Mouse (Mus musculus) T-helper 2 cell (primary cell): ENCODE data around the gene Gm13128.
"Not testable (repeated sequence)": the region's sequence is repeated elsewhere in the genome, so short reads cannot be mapped to it uniquely, and the experiment has no call there.

ENCODE experiments used
- in situ Hi-C: fragments of 300-600 bp; cut with MboI, MseI; formaldehyde crosslinking; loops from one replicate; pipeline ENCODE4 v1.15.1; 2025; ENCODE audit warnings: high pct_unique_total_duplicates

The Gm13128 gene

DNA sequence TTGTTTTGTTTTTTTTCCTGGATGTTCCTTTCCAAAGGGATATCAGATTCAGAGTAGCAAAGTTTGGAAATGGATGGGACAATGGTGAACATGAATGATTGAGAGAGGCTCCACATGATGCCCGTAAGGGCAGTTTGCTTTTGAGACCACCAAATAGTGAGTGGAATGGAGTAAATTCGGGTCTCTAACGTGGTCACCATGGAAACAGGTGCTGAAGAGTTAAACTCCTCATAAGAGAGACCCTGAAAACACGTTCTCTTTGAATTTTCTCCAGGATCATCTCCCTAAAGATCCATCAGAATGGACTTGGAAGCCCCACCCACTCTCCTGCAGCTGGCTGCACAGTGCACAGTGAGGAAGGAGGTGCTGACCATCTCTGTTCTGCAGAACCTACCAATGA, at the start of gene Gm13128:
Gene Gm13128 (plus strand): TSS at position 301 of the 400 bp plus-strand sequence.
- in situ Hi-C loops, result not testable (repeated sequence)

DNA sequence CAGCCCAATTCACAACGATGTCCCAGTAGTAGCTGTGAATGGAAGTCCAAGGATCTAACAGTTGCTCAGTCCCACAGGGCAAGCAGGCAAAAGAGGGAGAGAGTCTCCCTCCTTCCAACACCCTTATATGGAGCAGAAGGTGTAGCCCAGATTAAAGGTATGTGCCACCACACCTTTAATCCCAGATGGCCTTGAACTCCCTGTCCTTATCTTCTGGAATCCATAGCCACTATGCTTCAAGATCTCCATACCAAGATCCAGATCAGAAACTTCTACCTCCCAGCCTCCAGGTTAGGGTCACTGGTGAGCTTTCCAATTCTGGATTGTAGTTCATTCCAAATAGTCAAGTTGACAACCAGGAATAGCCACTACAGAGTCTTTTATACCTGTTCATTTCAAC, 49.7 kb upstream of the Gm13128 start, which contains the start of gene Pramel5:
Gene Pramel5 (minus strand): TSS at position 101 of the 400 bp plus-strand sequence.
- in situ Hi-C loops, result not testable (repeated sequence)

DNA sequence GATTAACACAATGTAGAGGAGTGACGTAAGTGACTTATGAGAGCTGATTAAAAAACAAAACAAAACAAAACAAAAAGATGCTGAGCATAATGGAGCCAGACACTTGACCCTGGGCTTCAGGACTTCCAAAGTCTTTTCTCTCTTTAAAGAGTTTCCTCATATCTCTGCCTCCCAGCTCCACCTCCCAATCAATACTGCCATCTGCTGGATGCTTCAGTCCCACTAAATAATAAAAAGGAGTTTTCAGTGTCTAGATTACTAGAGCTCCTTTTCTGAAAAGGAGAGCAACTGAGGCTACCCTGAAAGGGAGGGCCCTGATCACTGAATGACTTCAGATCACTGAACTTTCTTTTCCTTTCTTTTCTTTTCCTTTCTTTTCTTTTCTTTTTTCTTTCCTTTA, 30.6 kb upstream of the Gm13128 start:
- in situ Hi-C loops, result not testable (repeated sequence)

- in situ Hi-C loops, result loop anchor here (25.0 kb wide), 1 partner anchor 976 kb away; the partner anchor contains the start of gene Lrrc38
These were observed 17.2 kb upstream of the Gm13128 start for GRCm38 (mm10) chr4:144312666-144313460.

- in situ Hi-C loops, result loop anchor here (5.0 kb wide), 1 partner anchor 364 kb away; no protein-coding TSS in a partner anchor
These were observed 5.8 kb downstream of the Gm13128 start for GRCm38 (mm10) chr4:144335856-144336255.

GRCm38 (mm10) chr4:144357642-144358041, 27.6 kb downstream of the Gm13128 start, which contains the start of gene Gm13119:
Gene Gm13119 (plus strand): TSS chr4:144357942.
- in situ Hi-C loops, result not testable (repeated sequence)

- in situ Hi-C loops, result no loop called here
These were observed 47.9 kb downstream of the Gm13128 start, which contains the start of gene Pramef20 for GRCm38 (mm10) chr4:144377911-144378310. Gene Pramef20 (minus strand): TSS chr4:144377933.
